Mouse (Mus musculus) heart, embryonic 13.5 days (tissue): Measurements from ENCODE around the gene Stra6. TPM values are rescaled to one million over a fixed set of nuclear protein-coding genes. Genes with fewer than 3 reads are reported as not detected.

Experiments used
- ATAC-seq: fragments of 200-750 bp; cut with Nextera tagmentation; 2 replicates; pipeline ENCODE4 v1.8.0; 2017; ENCODE audit warnings: moderate TSS enrichment; ENCODE audit not compliant: insufficient number of reproducible peaks, low FRiP score, low TSS enrichment; ENCODE audit errors: extremely low read depth
- H3K27ac ChIP-seq: fragments of 300-500 bp; sonication (generic); replicated peaks from 2 replicates; pipeline ENCODE4 v1.5.1; 2015; ENCODE audit warnings: moderate library complexity, mild to moderate bottlenecking, inconsistent platforms
- H3K27me3 ChIP-seq: fragments of 300-500 bp; sonication (generic); replicated peaks from 2 replicates; pipeline ENCODE4 v1.6.1; 2015; ENCODE audit warnings: mild to moderate bottlenecking, inconsistent platforms
- H3K36me3 ChIP-seq: fragments of 300-500 bp; sonication (generic); 2 replicates; pipeline ENCODE4 v1.6.1; 2015; ENCODE audit warnings: mild to moderate bottlenecking, inconsistent platforms
- H3K4me1 ChIP-seq: fragments of 300-500 bp; sonication (generic); 2 replicates; pipeline ENCODE4 v1.6.1; 2015; ENCODE audit warnings: inconsistent platforms
- H3K4me2 ChIP-seq: fragments of 300-500 bp; sonication (generic); 2 replicates; pipeline ENCODE4 v1.6.1; 2015; ENCODE audit warnings: inconsistent platforms, mild to moderate bottlenecking, moderate library complexity
- H3K4me3 ChIP-seq: fragments of 300-500 bp; sonication (generic); 2 replicates; pipeline ENCODE4 v1.5.1; 2015; ENCODE audit warnings: moderate library complexity, mild to moderate bottlenecking, inconsistent platforms
- H3K9ac ChIP-seq: fragments of 300-500 bp; sonication (generic); 2 replicates; pipeline ENCODE4 v1.6.1; 2015; ENCODE audit warnings: inconsistent platforms, mild to moderate bottlenecking, moderate library complexity
- H3K9me3 ChIP-seq: fragments of 300-500 bp; sonication (generic); 2 replicates; pipeline ENCODE4 v1.6.1; 2016; ENCODE audit warnings: inconsistent platforms
- WGBS: fragments of 180-500 bp; shearing (Covaris S2); methylation state at CpG from one replicate; pipeline ENCODE4 v1.1.7; 2015; ENCODE audit warnings: mixed read lengths; 5-methylcytosine and 5-hydroxymethylcytosine counted together
- polyA plus RNA-seq: library from polyadenylated mRNA; unstranded; fragments of >200 nt; fragmentation: Nextera tagmentation; extraction: Ambion mirVana; gene quantifications from 2 replicates; pipeline ENCODE4 v1.2.1, GENCODE M21; 2015

Gene Stra6
- polyA plus RNA-seq, 1 experiment from 2014 or later: 1.8 TPM

- H3K27me3 ChIP-seq: peaks cover 95% of the 10 kb centered on the region
- H3K27ac ChIP-seq: no peak overlapping the region
- peak overlapping the region; percentile 71 for H3K4me2 ChIP-seq
- H3K9ac ChIP-seq: no peak overlapping the region
- peak overlapping the region; percentile 33 for H3K4me3 ChIP-seq
- H3K36me3 ChIP-seq: no peaks in the 10 kb centered on the region
- under 1% methylated on average over 41 of the region's 41 CpGs for WGBS
- ATAC-seq: no peak
- peaks cover 58% of the 10 kb centered on the region for H3K4me1 ChIP-seq
- no peaks in the 10 kb centered on the region for H3K9me3 ChIP-seq
Measured at GRCm38 (mm10) chr9:58199381-58200269, 136.0 kb downstream of the Stra6 start.

GRCm38 (mm10) chr9:58200270-58201090 is 136.9 kb downstream of the Stra6 start:
- peaks cover 92% of the 10 kb centered on the region for H3K27me3 ChIP-seq
- no peaks in the 10 kb centered on the region for H3K36me3 ChIP-seq
- H3K4me2 ChIP-seq: no peak overlapping the region
- H3K9me3 ChIP-seq: no peaks in the 10 kb centered on the region
- WGBS: 6% methylated on average over 11 of the region's 11 CpGs
- peaks cover 58% of the 10 kb centered on the region for H3K4me1 ChIP-seq
- H3K9ac ChIP-seq: no peak overlapping the region
- H3K27ac ChIP-seq: no peak overlapping the region
- no peak overlapping the region for H3K4me3 ChIP-seq
- ATAC-seq: no peak

GRCm38 (mm10) chr9:58201091-58201842 is 137.7 kb downstream of the Stra6 start:
- ATAC-seq: no peak
- H3K36me3 ChIP-seq: no peaks in the 10 kb centered on the region
- no peak overlapping the region for H3K27ac ChIP-seq
- H3K9me3 ChIP-seq: no peaks in the 10 kb centered on the region
- peaks cover 92% of the 10 kb centered on the region for H3K27me3 ChIP-seq
- peaks cover 56% of the 10 kb centered on the region for H3K4me1 ChIP-seq
- H3K9ac ChIP-seq: no peak overlapping the region
- H3K4me3 ChIP-seq: peak overlapping the region; percentile 24; the same call in 1 of the 2 replicates
- 2% methylated on average over 24 of the region's 24 CpGs for WGBS
- peak overlapping the region; percentile 38 for H3K4me2 ChIP-seq

- Histone ChIP-seq H3K4me3 (peak overlapping the region; percentile 24), H3K9me3 (no peaks in the 10 kb centered on the region), H3K4me2 (peak overlapping the region; percentile 38), H3K27ac (no peak overlapping the region), H3K4me1 (peaks cover 49% of the 10 kb centered on the region), H3K27me3 (peaks cover 92% of the 10 kb centered on the region), H3K36me3 (no peaks in the 10 kb centered on the region), H3K9ac (0 out of 2 replicates have a peak overlapping the region, but pooled peaks have one; percentile 10)
- ATAC-seq: no peak
- WGBS: 2% methylated on average over 37 of the region's 37 CpGs
Measured at GRCm38 (mm10) chr9:58201861-58202549, 138.4 kb downstream of the Stra6 start.

GRCm38 (mm10) chr9:58202676-58203453 is 139.3 kb downstream of the Stra6 start:
- Histone ChIP-seq H3K4me2 (no peak overlapping the region), H3K4me1 (peaks cover 40% of the 10 kb centered on the region), H3K36me3 (no peaks in the 10 kb centered on the region), H3K4me3 (no peak overlapping the region), H3K9me3 (no peaks in the 10 kb centered on the region), H3K9ac (no peak overlapping the region), H3K27me3 (peaks cover 87% of the 10 kb centered on the region), H3K27ac (no peak overlapping the region)
- 7% methylated on average over 14 of the region's 14 CpGs for WGBS
- ATAC-seq: no peak

Other genes with a start within 250 kb of the Stra6 start
- gene Arid3b, start 227.0 kb upstream of the Stra6 start, polyA plus RNA-seq: 11.3 and 12.3 TPM in 2 replicates
- gene Ubl7, start 152.8 kb upstream of the Stra6 start, polyA plus RNA-seq: 104 and 106 TPM in 2 replicates
- gene Sema7a, start 123.7 kb upstream of the Stra6 start, polyA plus RNA-seq: 0.13 and 0.38 TPM in 2 replicates
- gene Cyp11a1, start 57.4 kb upstream of the Stra6 start, polyA plus RNA-seq: 0.09 and 0.23 TPM in 2 replicates
- 0.05 and 0.07 TPM in 2 replicates for gene Ccdc33, start 55.0 kb downstream of the Stra6 start, polyA plus RNA-seq
- gene Islr, start 140.5 kb downstream of the Stra6 start, polyA plus RNA-seq: 18.6 and 23.3 TPM in 2 replicates
- 0.05 and 0.17 TPM in 2 replicates for gene Islr2, start 140.5 kb downstream of the Stra6 start, polyA plus RNA-seq
- gene Pml, start 186.0 kb downstream of the Stra6 start, polyA plus RNA-seq: 11.9 and 12.9 TPM in 2 replicates
- gene Stoml1, start 189.4 kb downstream of the Stra6 start, polyA plus RNA-seq: 25.0 and 25.6 TPM in 2 replicates
- gene Loxl1, start 249.4 kb downstream of the Stra6 start, polyA plus RNA-seq: 51.5 TPM in 2 replicates